Mouse (Mus musculus): ENCODE measurements around the gene Sult2a1. TPM values are rescaled to one million over a fixed set of nuclear protein-coding genes. Genes with fewer than 3 reads are reported as not detected.

Sult2a1 gene
- 0.87 TPM for polyA plus RNA-seq (2014; fragmentation: Illumina TruSeq; extraction: RNeasy Lipid Tissue Mini Kit (QIAGEN cat#74804); ENCODE audit: insufficient read depth, low read depth, low replicate concordance)

DNA sequence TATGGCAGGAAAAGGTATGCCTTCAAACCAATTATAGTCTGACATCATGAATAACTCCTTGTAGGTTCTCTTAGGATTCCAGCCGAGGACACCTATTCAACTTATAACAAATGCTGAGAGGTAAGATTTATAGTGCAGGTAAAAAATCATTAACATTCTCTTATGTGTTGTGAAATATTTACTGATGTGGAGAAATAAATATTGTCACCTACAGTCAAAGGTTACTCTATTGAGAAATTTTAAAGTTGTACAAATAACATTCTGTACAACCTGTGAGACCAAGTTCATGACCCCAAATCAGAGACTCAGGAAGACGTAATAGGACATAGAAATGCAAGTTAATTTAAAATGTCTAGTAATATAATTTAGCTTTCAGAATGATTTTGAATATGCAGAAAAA lies at the start of gene Sult2a1:
Gene Sult2a1 (minus strand): TSS at position 101 of the 400 bp plus-strand sequence.

Other genes starting within 250 kb of the Sult2a1 start
- not detected for gene Sult2a5, start 213.4 kb downstream of the Sult2a1 start, polyA plus RNA-seq (2014; fragmentation: Illumina TruSeq; extraction: RNeasy Lipid Tissue Mini Kit (QIAGEN cat#74804); ENCODE audit: insufficient read depth, low read depth, low replicate concordance)
- gene Sult2a2, start 103.9 kb downstream of the Sult2a1 start, polyA plus RNA-seq (2014; fragmentation: Illumina TruSeq; extraction: RNeasy Lipid Tissue Mini Kit (QIAGEN cat#74804); ENCODE audit: insufficient read depth, low read depth, low replicate concordance): not detected
- gene Sult2a4, start 152.2 kb upstream of the Sult2a1 start, polyA plus RNA-seq (2014; fragmentation: Illumina TruSeq; extraction: RNeasy Lipid Tissue Mini Kit (QIAGEN cat#74804); ENCODE audit: insufficient read depth, low read depth, low replicate concordance): not detected